Mouse (Mus musculus): ENCODE measurements around the gene Gramd1c. TPM values are rescaled to one million over a fixed set of nuclear protein-coding genes. Genes with fewer than 3 reads are reported as not detected.

Gramd1c gene
- polyA plus RNA-seq, 1 experiment = 1.4 TPM

DNA sequence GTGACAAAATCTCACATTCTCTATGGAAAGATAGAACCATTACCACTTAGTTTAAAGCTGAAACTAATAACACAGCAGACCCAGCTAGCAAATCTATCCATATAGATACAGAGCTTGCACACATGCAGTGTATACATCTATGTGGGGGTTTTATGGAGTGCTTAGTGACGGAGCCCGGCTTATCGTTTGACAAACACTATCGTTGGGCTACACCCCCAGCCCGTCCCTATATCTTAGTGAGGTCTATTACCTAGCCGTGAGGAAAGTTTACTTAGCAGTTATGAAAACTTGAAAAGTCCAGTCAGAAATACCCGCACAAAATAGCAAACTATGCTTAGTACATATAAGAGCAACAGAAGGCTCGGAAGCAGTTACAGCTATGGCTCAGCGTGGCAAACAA lies 91.4 kb downstream of the Gramd1c start:
- Histone ChIP-seq H3K4me1 (ENCODE audit: control insufficient read depth, insufficient read depth, low read length) (no peaks in the 10 kb centered on the region), H3K4me3 (replicated peaks; ENCODE audit: insufficient read depth, low read depth, low read length) (no peak overlapping the region), H3K27ac (ENCODE audit: insufficient read depth, low read length) (no peak overlapping the region), H3K27me3 (ENCODE audit: control insufficient read depth, insufficient read depth, low read length) (no peaks in the 10 kb centered on the region)
- TF ChIP-seq CTCF (IDR thresholded peaks at IDR 0.05; ENCODE audit: borderline replicate concordance, insufficient read depth, low read depth, low read length) (no peak), POLR2A (IDR thresholded peaks at IDR 0.05; ENCODE audit: borderline replicate concordance, insufficient read depth, low read length) (no peak)
- no peak for DNase-seq
- 95% methylated on average over 9 of the region's 9 CpGs for WGBS

DNA sequence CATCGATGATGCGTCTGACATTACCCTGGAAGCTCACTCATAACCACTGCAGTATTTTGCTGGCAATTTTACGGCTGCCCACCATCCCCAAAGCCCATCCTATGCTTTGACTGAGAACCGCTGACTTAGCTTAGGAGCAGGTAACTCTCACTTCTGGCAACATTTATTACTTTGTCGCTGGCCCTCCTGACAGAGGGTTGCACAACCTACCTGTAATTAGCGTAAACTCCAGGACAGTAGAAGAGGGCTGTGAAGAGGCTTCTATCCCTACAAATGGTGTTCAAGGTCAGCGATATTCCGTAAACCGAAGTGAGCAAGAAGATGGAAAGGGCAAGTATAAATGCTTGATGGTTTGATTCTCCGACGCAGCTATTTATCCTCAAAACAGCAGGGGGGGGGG lies 92.0 kb downstream of the Gramd1c start:
- no peak for DNase-seq
- no peak for TF ChIP-seq CTCF (IDR thresholded peaks at IDR 0.05; ENCODE audit: borderline replicate concordance, insufficient read depth, low read depth, low read length)
- TF ChIP-seq POLR2A (IDR thresholded peaks at IDR 0.05; ENCODE audit: borderline replicate concordance, insufficient read depth, low read length) = no peak
- H3K4me3 ChIP-seq (replicated peaks; ENCODE audit: insufficient read depth, low read depth, low read length) = no peak overlapping the region
- H3K4me1 ChIP-seq (ENCODE audit: control insufficient read depth, insufficient read depth, low read length) = no peaks in the 10 kb centered on the region
- no peak overlapping the region for H3K27ac ChIP-seq (ENCODE audit: insufficient read depth, low read length)
- H3K27me3 ChIP-seq (ENCODE audit: control insufficient read depth, insufficient read depth, low read length) = no peaks in the 10 kb centered on the region
- WGBS = 94% methylated on average over 11 of the region's 11 CpGs

- Histone ChIP-seq H3K4me1 (ENCODE audit: control insufficient read depth, insufficient read depth, low read length) (no peaks in the 10 kb centered on the region), H3K27ac (ENCODE audit: insufficient read depth, low read length) (no peak overlapping the region), H3K4me3 (replicated peaks; ENCODE audit: insufficient read depth, low read depth, low read length) (no peak overlapping the region), H3K27me3 (ENCODE audit: control insufficient read depth, insufficient read depth, low read length) (no peaks in the 10 kb centered on the region)
- no peak for DNase-seq
- TF ChIP-seq CTCF (IDR thresholded peaks at IDR 0.05; ENCODE audit: borderline replicate concordance, insufficient read depth, low read depth, low read length) (no peak), POLR2A (IDR thresholded peaks at IDR 0.05; ENCODE audit: borderline replicate concordance, insufficient read depth, low read length) (no peak)
- WGBS = 97% methylated on average over 3 of the region's 3 CpGs
Measured at GRCm38 (mm10) chr16:43970426-43970825, 92.7 kb downstream of the Gramd1c start.

DNA sequence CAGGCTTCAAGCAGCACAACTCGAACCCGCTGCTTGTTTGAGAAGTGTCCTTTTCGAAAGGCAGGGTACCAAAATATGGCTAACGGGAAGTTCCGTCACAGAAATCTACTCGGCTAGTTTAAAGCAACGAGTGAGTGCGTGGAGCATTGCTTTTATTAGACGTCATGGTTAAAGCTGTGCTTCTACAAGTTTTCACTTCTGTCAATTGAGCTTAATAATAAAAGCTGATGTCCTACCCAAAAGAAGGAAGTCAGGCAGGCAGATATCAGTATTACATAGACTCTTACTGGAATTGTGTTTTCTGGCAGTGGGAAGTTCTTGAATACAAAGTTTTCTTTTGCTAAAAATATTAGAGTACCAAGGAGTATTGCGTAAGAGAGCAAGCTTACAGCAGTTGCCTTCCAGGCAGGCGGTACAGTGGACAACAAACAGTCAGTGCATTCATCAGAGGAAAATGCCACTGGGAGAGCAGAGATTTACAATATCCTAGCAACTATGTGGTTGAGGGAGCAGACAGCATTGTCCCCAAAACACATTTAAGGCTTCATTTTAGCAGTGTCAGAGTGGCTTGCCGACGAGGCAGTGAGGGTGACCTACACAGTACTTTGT lies 97.3 kb downstream of the Gramd1c start:
- Histone ChIP-seq H3K27ac (ENCODE audit: insufficient read depth, low read length) (no peak overlapping the region), H3K27me3 (ENCODE audit: control insufficient read depth, insufficient read depth, low read length) (no peaks in the 10 kb centered on the region), H3K4me3 (replicated peaks; ENCODE audit: insufficient read depth, low read depth, low read length) (no peak overlapping the region), H3K4me1 (ENCODE audit: control insufficient read depth, insufficient read depth, low read length) (no peaks in the 10 kb centered on the region)
- peak in 1 of 2 experiments; percentile 4 for DNase-seq
- TF ChIP-seq CTCF (IDR thresholded peaks at IDR 0.05; ENCODE audit: borderline replicate concordance, insufficient read depth, low read depth, low read length) = no peak
- no peak for TF ChIP-seq POLR2A (IDR thresholded peaks at IDR 0.05; ENCODE audit: borderline replicate concordance, insufficient read depth, low read length)
- WGBS = 57% methylated on average over 13 of the region's 13 CpGs

DNA sequence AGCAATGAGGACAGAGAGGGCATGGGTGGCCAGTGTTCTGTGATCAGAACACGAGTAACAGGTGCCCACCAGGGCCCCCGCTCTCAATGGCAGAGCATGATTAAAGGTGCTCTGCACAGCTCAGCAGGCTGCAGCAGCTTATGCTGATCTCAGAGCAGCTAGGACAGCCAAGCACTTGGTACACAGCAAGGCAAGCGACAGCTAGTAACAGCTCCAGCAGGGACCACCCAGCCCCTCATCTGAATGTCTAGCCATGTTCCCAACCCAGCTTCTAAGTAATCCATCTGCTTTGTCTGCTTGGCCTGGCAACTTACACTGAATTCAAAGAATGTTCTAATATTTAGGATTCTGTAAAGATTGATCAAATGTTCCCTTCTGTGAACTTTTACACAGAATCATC lies 99.4 kb downstream of the Gramd1c start:
- no peak for DNase-seq
- Histone ChIP-seq H3K27me3 (ENCODE audit: control insufficient read depth, insufficient read depth, low read length) (no peaks in the 10 kb centered on the region), H3K27ac (ENCODE audit: insufficient read depth, low read length) (no peak overlapping the region), H3K4me3 (replicated peaks; ENCODE audit: insufficient read depth, low read depth, low read length) (no peak overlapping the region), H3K4me1 (ENCODE audit: control insufficient read depth, insufficient read depth, low read length) (no peaks in the 10 kb centered on the region)
- WGBS = 57% methylated on average over 3 of the region's 3 CpGs
- TF ChIP-seq POLR2A (IDR thresholded peaks at IDR 0.05; ENCODE audit: borderline replicate concordance, insufficient read depth, low read length) (no peak), CTCF (IDR thresholded peaks at IDR 0.05; ENCODE audit: borderline replicate concordance, insufficient read depth, low read depth, low read length) (no peak)

DNA sequence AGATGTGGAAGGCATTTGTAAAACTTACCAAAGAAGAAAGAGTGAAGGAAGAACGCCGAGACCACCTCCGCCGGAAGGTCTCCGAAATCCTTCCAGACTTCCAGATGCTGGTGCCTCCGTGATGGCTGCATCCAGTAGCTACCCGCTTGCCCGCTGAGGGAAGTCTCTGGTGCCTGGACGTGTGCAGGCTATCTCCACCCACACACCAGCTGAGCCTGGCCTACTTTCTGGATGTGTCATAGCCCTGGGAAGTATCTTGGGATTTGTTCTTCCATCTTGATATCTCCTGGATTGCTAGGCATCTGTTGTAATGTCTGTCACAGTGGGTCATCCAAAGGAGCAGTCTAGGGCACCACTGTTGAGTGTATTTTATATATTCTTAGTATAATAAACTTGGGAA lies 99.9 kb downstream of the Gramd1c start:
- H3K4me1 ChIP-seq (ENCODE audit: control insufficient read depth, insufficient read depth, low read length) = no peaks in the 10 kb centered on the region
- TF ChIP-seq CTCF (IDR thresholded peaks at IDR 0.05; ENCODE audit: borderline replicate concordance, insufficient read depth, low read depth, low read length) (no peak), POLR2A (IDR thresholded peaks at IDR 0.05; ENCODE audit: borderline replicate concordance, insufficient read depth, low read length) (no peak)
- no peaks in the 10 kb centered on the region for H3K27me3 ChIP-seq (ENCODE audit: control insufficient read depth, insufficient read depth, low read length)
- 89% methylated on average over 9 of the region's 9 CpGs for WGBS
- no peak for DNase-seq
- H3K4me3 ChIP-seq (replicated peaks; ENCODE audit: insufficient read depth, low read depth, low read length) = no peak overlapping the region
- no peak overlapping the region for H3K27ac ChIP-seq (ENCODE audit: insufficient read depth, low read length)

- H3K27me3 ChIP-seq (ENCODE audit: control insufficient read depth, insufficient read depth, low read length) = no peaks in the 10 kb centered on the region
- no peak overlapping the region for H3K4me3 ChIP-seq (replicated peaks; ENCODE audit: insufficient read depth, low read depth, low read length)
- 90% methylated on average over 4 of the region's 4 CpGs for WGBS
- DNase-seq = no peak
- no peaks in the 10 kb centered on the region for H3K4me1 ChIP-seq (ENCODE audit: control insufficient read depth, insufficient read depth, low read length)
- no peak for TF ChIP-seq POLR2A (IDR thresholded peaks at IDR 0.05; ENCODE audit: borderline replicate concordance, insufficient read depth, low read length)
- TF ChIP-seq CTCF (IDR thresholded peaks at IDR 0.05; ENCODE audit: borderline replicate concordance, insufficient read depth, low read depth, low read length) = no peak
- H3K27ac ChIP-seq (ENCODE audit: insufficient read depth, low read length) = no peak overlapping the region
Measured at GRCm38 (mm10) chr16:43958038-43958437, 105.1 kb downstream of the Gramd1c start.

GRCm38 (mm10) chr16:43954913-43955312 lies 108.2 kb downstream of the Gramd1c start:
- Histone ChIP-seq H3K27me3 (ENCODE audit: control insufficient read depth, insufficient read depth, low read length) (no peaks in the 10 kb centered on the region), H3K4me1 (ENCODE audit: control insufficient read depth, insufficient read depth, low read length) (no peaks in the 10 kb centered on the region), H3K4me3 (replicated peaks; ENCODE audit: insufficient read depth, low read depth, low read length) (no peak overlapping the region), H3K27ac (ENCODE audit: insufficient read depth, low read length) (no peak overlapping the region)
- no peak for DNase-seq
- TF ChIP-seq POLR2A (IDR thresholded peaks at IDR 0.05; ENCODE audit: borderline replicate concordance, insufficient read depth, low read length) (no peak), CTCF (IDR thresholded peaks at IDR 0.05; ENCODE audit: borderline replicate concordance, insufficient read depth, low read depth, low read length) (no peak)
- 87% methylated on average over 6 of the region's 6 CpGs for WGBS

Data from cerebellum, adult 2 months (tissue).